ENCODE assay signal across 10 mouse cellular contexts in genomic region chr11:18581997-18582780, GRCm38 (mm10).
A peak's percentile ranks its signal among the peaks of the same experiment; 100 is the strongest.
DNase-seq lines count a peak whose midpoint lies in the region; ATAC-seq lines count a peak whose summit lies in the region.
"Had no signal": no experiment of that assay in that cellular context is flagged by ENCODE, and none has a peak within 500 bp of the region (broad histone marks: within the 10 kb centered on the region; RNA-seq: fewer than 3 reads in every experiment).

No protein-coding gene starts in this region.

- ATAC-seq in cerebellum, adult (ENCODE audit: insufficient number of reproducible peaks, low FRiP score, low TSS enrichment), result peak; percentile 31; the same call in 1 of the 2 replicates
- no peak for ATAC-seq in kidney, embryonic 15.5 days (replicated peaks; ENCODE audit: low FRiP score)
- ATAC-seq: activated CD4-positive, CD25-positive, alpha-beta regulatory T cell, adult 4 months had no signal

- 0 out of 2 replicates have a peak overlapping the region, but pooled peaks have one; percentile 22 for H3K27ac ChIP-seq in kidney, embryonic 15.5 days
- H3K27ac ChIP-seq: embryonic facial prominence, embryonic 13.5 days had no signal

- H3K36me3 ChIP-seq in kidney, embryonic 15.5 days, result no peaks in the 10 kb centered on the region
- H3K36me3 ChIP-seq: embryonic facial prominence, embryonic 13.5 days had no signal

- no peak overlapping the region for H3K4me2 ChIP-seq in kidney, embryonic 15.5 days
- H3K4me2 ChIP-seq: embryonic facial prominence, embryonic 13.5 days had no signal

- 42% methylated on average over 2 of the region's 2 CpGs for WGBS in kidney, embryonic 15.5 days

- no peaks in the 10 kb centered on the region for H3K27me3 ChIP-seq in kidney, embryonic 15.5 days
- H3K27me3 ChIP-seq: embryonic facial prominence, embryonic 13.5 days had no signal

- H3K4me1 ChIP-seq in kidney, embryonic 15.5 days, result 0 out of 2 replicates have a peak, but pooled peaks cover 9% of the 10 kb centered on the region
- H3K4me1 ChIP-seq: embryonic facial prominence, embryonic 13.5 days had no signal

- H3K4me3 ChIP-seq in kidney, embryonic 15.5 days (replicated peaks), result no peak overlapping the region
- H3K4me3 ChIP-seq: embryonic facial prominence, embryonic 13.5 days had no signal

- peak; percentile 91 for DNase-seq in heart, adult 11 months
- DNase-seq in heart, postnatal 25 days (ENCODE audit: low spot score), result no peak
- peak; percentile 64 to 74 for DNase-seq in cerebellum, postnatal 25 days
- DNase-seq in adipocyte (ENCODE audit: low spot score), result no peak
- DNase-seq in liver, result no peak
- DNase-seq in T-cell, adult 2 months (ENCODE audit: low spot score), result no peak

- H3K9me3 ChIP-seq in kidney, embryonic 15.5 days (replicated peaks), result no peaks in the 10 kb centered on the region
- H3K9me3 ChIP-seq: embryonic facial prominence, embryonic 13.5 days had no signal

- intact Hi-C loops in heart, postnatal 25 days (cut with DNase I), result no loop called here

- no peak overlapping the region for H3K9ac ChIP-seq in kidney, embryonic 15.5 days
- H3K9ac ChIP-seq: embryonic facial prominence, embryonic 13.5 days had no signal

Comparison
In these comparisons a context has a peak if more than half of its experiments do, and no peak if none do; other contexts are left out.
1. DNase-seq: peak in heart, adult 11 months (single experiment) and cerebellum, postnatal 25 days (2 of 2); none in heart, postnatal 25 days (single experiment), adipocyte (single experiment), liver (single experiment) and T-cell, adult 2 months (single experiment).